9 mouse cellular contexts compared by ENCODE assay signal in the genomic region with DNA sequence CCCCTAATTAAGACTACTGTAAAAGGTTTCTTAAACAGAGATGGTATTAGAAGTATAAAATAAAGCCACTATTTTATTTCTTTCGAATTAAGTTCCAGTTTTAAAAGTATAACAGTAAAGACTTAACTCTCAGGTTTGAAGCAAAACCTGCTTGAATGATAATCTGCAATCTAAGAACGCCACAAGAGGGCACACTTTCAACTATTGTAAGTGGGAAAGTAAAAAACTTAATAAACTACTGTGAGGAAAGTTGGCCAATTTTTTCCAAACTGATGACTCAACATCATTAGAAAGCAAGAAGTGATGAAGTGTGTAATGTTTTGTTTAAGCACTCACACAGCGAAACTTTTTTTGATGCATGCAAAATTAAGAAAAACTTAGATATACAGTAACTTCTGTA.
DNase-seq lines count a peak whose midpoint lies in the region; ATAC-seq and TF ChIP-seq lines count a peak whose summit lies in the region.
"Had no signal": no experiment of that assay in that cellular context is flagged by ENCODE, and none has a peak within 500 bp of the region (broad histone marks: within the 10 kb centered on the region; RNA-seq: fewer than 3 reads in every experiment).

No protein-coding gene starts in this region.

- ATAC-seq in activated CD4-positive, CD25-positive, alpha-beta regulatory T cell, adult 4 months: no peak

- no peak for TF ChIP-seq POLR2A in heart, adult 2 months (IDR thresholded peaks at IDR 0.05; ENCODE audit: insufficient read depth, low read depth, low read length)

- 38% methylated on average over 3 of the region's 3 CpGs for WGBS in heart, adult 2 months
- 66% methylated on average over 3 of the region's 3 CpGs for WGBS in heart, embryonic 10.5 days

- no peak overlapping the region for H3K4me3 ChIP-seq in heart, adult 2 months
- no peak overlapping the region for H3K4me3 ChIP-seq in heart, embryonic 10.5 days
- H3K4me3 ChIP-seq: myocyte had no signal

- no peaks in the 10 kb centered on the region for H3K9me3 ChIP-seq in heart, embryonic 10.5 days

- H3K36me3 ChIP-seq in heart, adult 2 months (ENCODE audit: control insufficient read depth, insufficient read depth, low read length): no peaks in the 10 kb centered on the region
- no peaks in the 10 kb centered on the region for H3K36me3 ChIP-seq in heart, embryonic 10.5 days

- no peak overlapping the region for H3K27ac ChIP-seq in heart, adult 2 months
- H3K27ac ChIP-seq in heart, embryonic 10.5 days: no peak overlapping the region

- no peak for DNase-seq in heart, adult 2 months
- DNase-seq in heart, embryonic 10.5 days (ENCODE audit: low spot score): no peak
- peak; percentile 27 for DNase-seq in ovary, postnatal 14 days (ENCODE audit: low spot score)
- no peak for DNase-seq in ovary, postnatal 10 days (ENCODE audit: low spot score)
- DNase-seq in adipocyte (ENCODE audit: low spot score): peak; percentile 90
- peak; percentile 60 for DNase-seq in kidney, postnatal 14 days
- DNase-seq in thymus, postnatal 25 days: peak; percentile 27

- intact Hi-C loops in heart, adult 2 months (cut with DNase I): loop anchor here (2.0 kb wide), 2 partner anchors 63 to 207 kb away; a partner anchor contains a TSS

- no peak for TF ChIP-seq EP300 in heart, adult 2 months (IDR thresholded peaks at IDR 0.05; ENCODE audit: insufficient read depth, low read depth, low read length)

- H3K9ac ChIP-seq in heart, adult 2 months (ENCODE audit: low read depth, low read length): no peak overlapping the region

- no peaks in the 10 kb centered on the region for H3K4me1 ChIP-seq in heart, adult 2 months (ENCODE audit: control insufficient read depth, insufficient read depth, low read length)
- H3K4me1 ChIP-seq in heart, embryonic 10.5 days: no peaks in the 10 kb centered on the region

- TF ChIP-seq CTCF in heart, adult 2 months (IDR thresholded peaks at IDR 0.05): peak; percentile 87

- peaks cover 2% of the 10 kb centered on the region; the same call in 1 of the 2 replicates for H3K79me2 ChIP-seq in heart, adult 2 months (replicated peaks; ENCODE audit: control insufficient read depth, insufficient read depth, low read length)

- H3K27me3 ChIP-seq in heart, adult 2 months (ENCODE audit: control insufficient read depth, insufficient read depth, low read length): no peaks in the 10 kb centered on the region
- H3K27me3 ChIP-seq in heart, embryonic 10.5 days (ENCODE audit: insufficient read depth, poor library complexity, severe bottlenecking): no peaks in the 10 kb centered on the region

Comparison
In these comparisons a context has a peak if more than half of its experiments do, and no peak if none do; other contexts are left out.
1. DNase-seq: peak in ovary, postnatal 14 days (single experiment), adipocyte (single experiment), kidney, postnatal 14 days (single experiment) and thymus, postnatal 25 days (single experiment); none in heart, adult 2 months (0 of 2), heart, embryonic 10.5 days (single experiment) and ovary, postnatal 10 days (single experiment).